Mouse (Mus musculus) testis, adult 2 months (tissue): ENCODE results near the gene Nudt9. TPM values are rescaled to one million over a fixed set of nuclear protein-coding genes. Genes with fewer than 3 reads are reported as not detected.

Experiments
- H3K27ac ChIP-seq: fragments of 200-500 bp; 2 replicates; pipeline ENCODE4 v1.5.1; 2012; ENCODE audit warnings: low read depth, low read length; ENCODE audit not compliant: control insufficient read depth, insufficient read depth
- H3K27me3 ChIP-seq: fragments of 200-500 bp; 2 replicates; pipeline ENCODE4 v1.6.1; 2012; ENCODE audit warnings: mild to moderate bottlenecking, low read length, moderate library complexity; ENCODE audit not compliant: control insufficient read depth, insufficient read depth
- H3K36me3 ChIP-seq: fragments of 200-500 bp; 2 replicates; pipeline ENCODE4 v1.6.1; 2012; ENCODE audit warnings: mild to moderate bottlenecking, low read length; ENCODE audit not compliant: control insufficient read depth, insufficient read depth
- H3K4me1 ChIP-seq: fragments of 200-500 bp; 2 replicates; pipeline ENCODE4 v1.6.1; 2012; ENCODE audit warnings: low read length; ENCODE audit not compliant: control insufficient read depth, insufficient read depth
- H3K4me3 ChIP-seq: fragments of 200-500 bp; 2 replicates; pipeline ENCODE4 v1.5.1; 2012; ENCODE audit warnings: low read depth, mild to moderate bottlenecking, low read length, moderate library complexity, mixed read lengths; ENCODE audit not compliant: control insufficient read depth
- CTCF ChIP-seq: fragments of 200-500 bp; IDR thresholded peaks from 2 replicates; pipeline ENCODE4 v1.5.1; 2012; ENCODE audit warnings: low read depth, mild to moderate bottlenecking, inconsistent platforms, low read length, moderate library complexity; ENCODE audit not compliant: control insufficient read depth, insufficient read depth, insufficient replicate concordance
- POLR2A ChIP-seq: fragments of 200-500 bp; IDR thresholded peaks from 2 replicates; pipeline ENCODE4 v1.6.1; 2012; ENCODE audit warnings: low read depth, mild to moderate bottlenecking, inconsistent platforms, low read length, moderate library complexity; ENCODE audit not compliant: control insufficient read depth
- polyA plus RNA-seq: library from polyadenylated mRNA; depleted of rRNA; stranded (reverse); fragments of >200 nt; gene quantifications from 2 replicates; pipeline ENCODE4 v1.2.3, GENCODE M21; 2012

The Nudt9 gene
- polyA plus RNA-seq, 1 experiment = 170 TPM

DNA sequence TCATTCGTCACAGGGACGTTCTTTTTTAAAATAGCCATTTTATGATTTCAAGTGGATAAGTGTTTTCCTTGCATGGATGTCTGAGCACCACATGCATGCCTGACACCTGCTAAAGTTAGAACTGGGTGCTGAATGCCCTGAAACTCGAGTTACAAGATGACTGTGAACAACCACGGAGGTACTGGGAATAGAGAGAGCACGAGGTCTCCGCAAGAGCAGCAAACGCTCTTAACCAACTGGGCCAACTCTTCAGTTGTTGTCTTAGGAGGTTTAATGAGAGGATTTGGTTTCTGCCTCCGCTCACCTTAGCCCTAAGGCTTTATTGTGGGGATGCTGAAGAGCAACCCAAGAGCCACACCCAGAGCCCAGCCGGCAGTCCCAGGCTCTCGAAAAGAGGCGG lies 21.3 kb upstream of the Nudt9 start:
- Histone ChIP-seq H3K4me3 (no peak overlapping the region), H3K27ac (no peak overlapping the region), H3K4me1 (peaks cover 6% of the 10 kb centered on the region; the same call in 1 of the 2 replicates), H3K27me3 (no peaks in the 10 kb centered on the region), H3K36me3 (no peaks in the 10 kb centered on the region)
- TF ChIP-seq CTCF (no peak), POLR2A (no peak)

DNA sequence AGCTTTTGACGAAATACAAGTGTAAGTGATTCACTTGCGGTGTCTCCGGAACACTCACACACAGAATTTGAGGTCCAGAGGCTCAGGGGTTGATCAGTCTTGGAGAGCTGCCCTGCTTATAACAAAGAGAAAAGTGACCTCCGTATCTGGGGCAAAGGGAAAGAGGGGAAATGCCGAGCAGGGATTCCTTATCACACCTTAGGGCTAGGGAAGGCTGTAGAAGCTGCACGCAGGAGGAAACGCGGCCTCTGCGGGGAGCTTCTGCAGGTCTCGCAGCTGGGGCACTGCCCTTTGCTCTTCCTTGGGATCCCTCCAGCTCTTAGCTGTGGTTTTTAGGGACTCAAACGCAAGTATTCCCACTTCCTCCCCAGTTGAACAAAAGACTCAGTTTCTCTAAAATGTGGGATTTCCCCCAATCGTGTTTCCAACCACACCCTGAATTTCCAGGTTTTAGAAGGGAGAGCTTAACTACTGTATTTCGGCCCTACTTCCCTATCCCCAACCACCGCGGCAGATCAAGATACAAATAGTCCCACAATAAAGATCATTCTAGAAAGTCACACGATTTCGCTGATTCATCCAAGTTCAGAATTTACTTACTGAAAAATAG lies 20.8 kb upstream of the Nudt9 start:
- Histone ChIP-seq H3K36me3 (no peaks in the 10 kb centered on the region), H3K27ac (no peak overlapping the region), H3K27me3 (no peaks in the 10 kb centered on the region), H3K4me1 (peaks cover 6% of the 10 kb centered on the region; the same call in 1 of the 2 replicates), H3K4me3 (no peak overlapping the region)
- TF ChIP-seq CTCF (no peak), POLR2A (no peak)

DNA sequence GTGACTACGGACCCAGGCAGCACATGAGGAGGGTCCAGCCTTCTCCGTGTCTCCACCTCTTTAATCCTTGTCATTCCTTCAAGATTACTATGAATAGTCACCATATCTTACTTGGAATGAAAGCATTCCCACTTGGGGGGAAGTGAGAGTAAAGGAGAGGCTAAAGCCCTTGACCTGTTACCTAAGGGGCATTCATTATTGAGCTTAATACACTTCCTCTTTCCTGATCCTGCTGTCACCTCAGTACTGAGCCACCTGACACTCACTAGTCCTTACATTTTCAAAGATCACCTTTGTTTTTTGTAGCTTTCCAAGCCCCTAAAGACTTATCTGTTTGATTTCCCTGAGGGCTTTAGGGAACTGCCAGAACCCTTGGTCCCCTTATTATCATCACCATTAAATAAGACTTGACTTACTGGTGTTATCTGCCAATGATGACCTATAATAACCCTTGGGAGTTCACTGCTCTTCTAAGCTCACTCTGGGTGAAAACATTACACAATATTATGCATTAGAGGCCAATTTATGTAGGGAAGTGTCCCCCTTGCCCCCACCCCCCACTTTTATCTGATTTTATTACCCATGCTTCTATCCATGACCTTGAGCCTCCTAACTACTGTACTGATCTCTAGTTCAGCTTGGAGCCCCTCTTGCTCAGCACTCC lies 13.5 kb upstream of the Nudt9 start:
- no peaks in the 10 kb centered on the region for H3K36me3 ChIP-seq

DNA sequence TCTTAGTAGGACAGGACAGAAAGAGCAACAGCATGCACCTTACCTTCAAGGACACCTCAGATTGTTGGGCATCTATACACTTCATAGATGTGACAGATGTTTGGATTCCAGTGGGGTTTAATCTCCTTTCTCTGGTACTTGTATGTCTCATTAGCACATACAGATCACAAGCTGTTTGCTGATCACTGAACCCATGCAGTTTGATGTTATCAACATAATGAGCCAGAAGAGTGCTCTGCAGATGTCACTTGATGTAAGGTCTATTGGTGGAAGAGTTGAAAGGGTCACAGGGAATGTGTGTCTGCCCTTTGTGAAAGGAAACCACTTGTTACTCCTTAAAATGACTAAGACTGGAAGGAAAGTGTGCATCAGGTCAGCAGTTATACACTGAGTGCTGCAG lies 11.0 kb upstream of the Nudt9 start:
- TF ChIP-seq POLR2A (no peak), CTCF (no peak)
- Histone ChIP-seq H3K4me1 (no peaks in the 10 kb centered on the region; the same call in 1 of the 2 replicates), H3K36me3 (no peaks in the 10 kb centered on the region), H3K27ac (0 out of 2 replicates have a peak overlapping the region, but pooled peaks have one; percentile 32), H3K27me3 (no peaks in the 10 kb centered on the region), H3K4me3 (no peak overlapping the region)

More for the DNA sequence above, 13.5 kb upstream of the Nudt9 start:
- Histone ChIP-seq H3K27ac (no peak overlapping the region), H3K4me1 (no peaks in the 10 kb centered on the region; the same call in 1 of the 2 replicates), H3K27me3 (no peaks in the 10 kb centered on the region), H3K4me3 (no peak overlapping the region)
- TF ChIP-seq POLR2A = no peak
- no peak for TF ChIP-seq CTCF

DNA sequence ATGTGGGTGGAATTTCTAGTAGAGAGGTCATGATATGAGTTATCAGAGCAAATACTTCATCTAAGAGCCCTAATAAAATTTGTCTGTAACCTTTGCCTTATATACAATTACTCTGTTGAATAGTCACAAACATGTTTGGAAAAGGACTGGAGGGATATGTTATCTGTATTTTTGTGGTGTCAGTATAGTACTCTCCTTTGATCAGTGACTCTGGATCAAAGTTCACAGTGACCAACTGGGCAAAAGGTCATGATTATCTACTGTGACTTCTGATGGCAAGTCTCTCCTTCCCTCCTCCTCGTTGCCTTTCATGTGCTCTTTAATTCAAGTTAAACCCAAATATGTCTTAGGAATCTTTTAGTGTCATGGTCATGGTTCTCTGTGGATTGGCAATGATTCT lies 10.3 kb upstream of the Nudt9 start:
- Histone ChIP-seq H3K4me1 (no peaks in the 10 kb centered on the region; the same call in 1 of the 2 replicates), H3K4me3 (no peak overlapping the region), H3K36me3 (no peaks in the 10 kb centered on the region), H3K27me3 (no peaks in the 10 kb centered on the region), H3K27ac (no peak overlapping the region)
- TF ChIP-seq POLR2A (no peak), CTCF (no peak)

DNA sequence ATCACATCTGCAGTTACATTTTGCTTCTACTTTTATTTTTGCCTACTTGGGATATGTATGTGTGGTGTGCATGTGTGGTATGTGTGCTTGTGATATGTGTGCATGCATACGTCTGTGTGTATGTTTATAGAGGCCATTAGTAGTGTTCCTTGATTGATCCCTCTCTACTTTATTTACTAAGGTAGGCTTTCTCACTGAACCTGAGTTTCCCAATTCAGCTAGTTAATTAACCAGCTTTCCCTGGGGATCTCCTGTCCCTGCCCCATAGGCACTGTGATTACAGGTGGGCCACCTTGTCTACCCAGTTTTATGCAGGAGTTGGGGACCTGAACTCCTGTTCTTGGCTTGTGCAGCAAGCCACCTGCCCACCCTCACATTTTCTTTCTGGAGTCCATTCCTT lies 9.4 kb upstream of the Nudt9 start:
- H3K27ac ChIP-seq = no peak overlapping the region

DNA sequence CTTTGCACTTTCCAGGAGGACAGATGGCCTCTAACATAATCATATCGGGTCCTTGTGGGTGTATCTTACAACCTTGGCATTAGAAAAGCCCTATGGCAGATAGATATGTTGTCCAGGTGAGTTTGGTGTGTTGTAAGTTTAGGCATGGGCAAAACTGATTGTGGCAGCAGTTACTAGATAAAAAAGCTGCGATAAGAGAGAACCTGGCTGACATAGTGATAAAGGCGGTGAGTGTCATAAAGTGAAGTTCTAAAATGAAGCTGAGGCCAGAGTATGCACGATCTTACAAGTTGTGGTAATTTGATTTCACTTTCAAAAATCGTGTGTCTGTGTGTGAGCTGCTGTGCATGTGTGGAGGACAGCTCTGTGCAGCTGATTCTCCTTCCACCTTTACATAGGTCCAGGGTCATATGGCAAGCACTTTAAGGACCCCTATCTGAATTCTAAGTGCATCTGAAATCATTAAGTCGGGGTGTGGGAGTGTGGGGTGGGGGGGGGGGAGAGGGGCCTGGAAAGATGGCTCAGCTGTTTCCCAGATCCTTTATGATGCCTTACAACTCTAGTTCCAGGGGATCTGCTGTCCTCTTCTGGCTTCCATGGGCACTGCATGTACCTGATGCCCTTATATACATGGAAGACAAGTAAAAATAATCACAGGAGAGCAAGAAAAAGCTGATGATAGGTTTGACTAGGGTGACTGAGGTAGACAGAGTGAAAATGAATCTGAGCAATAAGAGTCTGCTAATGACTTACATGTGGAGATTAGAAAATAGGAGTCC lies 6.8 kb upstream of the Nudt9 start:
- Histone ChIP-seq H3K4me3 (no peak overlapping the region), H3K4me1 (no peaks in the 10 kb centered on the region; the same call in 1 of the 2 replicates), H3K36me3 (no peaks in the 10 kb centered on the region), H3K27ac (no peak overlapping the region), H3K27me3 (no peaks in the 10 kb centered on the region)
- TF ChIP-seq CTCF (no peak), POLR2A (no peak)

More for the DNA sequence above, 9.4 kb upstream of the Nudt9 start:
- no peak overlapping the region for H3K4me3 ChIP-seq
- H3K36me3 ChIP-seq = no peaks in the 10 kb centered on the region
- H3K27me3 ChIP-seq = no peaks in the 10 kb centered on the region
- H3K4me1 ChIP-seq = no peaks in the 10 kb centered on the region; the same call in 1 of the 2 replicates
- TF ChIP-seq POLR2A = no peak
- no peak for TF ChIP-seq CTCF
